Mouse (Mus musculus) spleen, embryonic (tissue): ENCODE measurements around the gene Kirrel2.
"Not testable (repeated sequence)": the region's sequence is repeated elsewhere in the genome, so short reads cannot be mapped to it uniquely, and the experiment has no call there.

ENCODE experiments used
- CTCF ChIA-PET: fragments of 350-600 bp; sonication (Branson Sonifier 250); formaldehyde crosslinking; loops from one replicate; lab custom pipeline; 2022; lab: Charles Lee

The Kirrel2 gene

GRCm38 (mm10) chr7:30457629-30458330, at the start of gene Kirrel2, which contains the start of gene Nphs1:
TSS of gene Kirrel2 (minus strand) at chr7:30457690.
TSS of gene Nphs1 (plus strand) at chr7:30458315.
- CTCF ChIA-PET: no interaction called here

DNA sequence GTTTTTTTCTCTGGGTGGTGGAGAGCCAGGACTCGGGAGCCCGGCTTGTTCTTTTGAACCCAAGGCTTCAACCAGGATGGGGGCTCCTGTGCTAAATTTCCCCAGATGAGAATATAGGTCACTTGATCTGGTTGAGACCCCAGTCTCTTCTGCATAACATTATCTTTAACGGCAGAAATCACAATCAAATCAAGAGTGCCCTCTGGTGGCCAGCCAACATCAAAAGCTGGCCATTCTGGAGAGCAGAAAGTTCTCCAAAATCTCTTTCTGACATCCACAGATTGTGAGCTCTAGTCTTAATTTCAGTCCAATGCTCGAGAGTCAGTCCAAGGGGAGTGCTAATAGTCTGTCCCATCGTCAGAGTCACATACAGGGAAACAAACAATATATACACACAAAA, 43.7 kb upstream of the Kirrel2 start:
- CTCF ChIA-PET: not testable (repeated sequence)

GRCm38 (mm10) chr7:30495506-30496042, 38.1 kb upstream of the Kirrel2 start:
- CTCF ChIA-PET: not testable (repeated sequence)

GRCm38 (mm10) chr7:30493401-30493931, 36.0 kb upstream of the Kirrel2 start, which contains the start of gene Prodh2:
TSS of gene Prodh2 (plus strand) at chr7:30493622.
- CTCF ChIA-PET: no interaction called here

DNA sequence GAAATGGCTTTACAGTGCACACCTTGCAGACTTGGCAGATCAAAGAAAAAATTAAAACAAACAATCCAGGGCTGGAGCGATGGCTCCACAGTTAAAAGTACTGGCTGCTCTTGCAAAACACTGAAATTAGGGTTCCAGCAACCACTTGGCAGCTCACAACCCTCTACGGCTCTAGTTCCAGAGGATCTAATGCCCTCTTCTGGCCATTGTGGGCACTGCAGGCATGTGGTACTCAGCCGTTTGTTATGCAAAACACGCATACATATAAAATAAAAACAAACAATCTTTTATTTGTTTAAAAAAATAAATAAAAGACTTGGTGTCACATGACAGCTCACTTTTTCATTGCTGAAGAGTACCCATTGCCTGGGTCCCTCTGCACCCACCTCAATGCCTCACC, 35.3 kb upstream of the Kirrel2 start:
- CTCF ChIA-PET: interaction anchor here (0.5 to 0.6 kb wide), 2 partner anchors 44 to 160 kb away, joined by 3 to 4 read pairs; no protein-coding TSS in a partner anchor

DNA sequence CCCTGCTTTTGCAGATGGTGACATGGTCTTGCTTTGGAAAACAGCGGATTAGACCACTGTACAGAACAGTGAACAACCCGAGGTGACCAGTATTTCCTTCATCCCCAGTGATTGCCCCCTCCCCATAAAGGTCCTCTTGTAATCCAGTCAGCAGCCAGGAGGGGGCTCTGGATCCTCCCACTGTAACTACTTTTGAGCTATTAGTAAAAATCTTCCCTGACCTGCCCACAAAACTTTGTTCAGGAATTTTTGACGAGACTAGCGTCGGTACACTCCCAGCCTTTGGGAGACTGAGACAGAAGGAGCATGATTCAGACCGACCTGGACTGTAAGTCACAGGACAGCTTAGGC, 33.4 kb upstream of the Kirrel2 start:
- CTCF ChIA-PET: no interaction called here

GRCm38 (mm10) chr7:30490251-30490956, 32.9 kb upstream of the Kirrel2 start:
- CTCF ChIA-PET: no interaction called here

GRCm38 (mm10) chr7:30484250-30484649, 26.8 kb upstream of the Kirrel2 start:
- CTCF ChIA-PET: no interaction called here

DNA sequence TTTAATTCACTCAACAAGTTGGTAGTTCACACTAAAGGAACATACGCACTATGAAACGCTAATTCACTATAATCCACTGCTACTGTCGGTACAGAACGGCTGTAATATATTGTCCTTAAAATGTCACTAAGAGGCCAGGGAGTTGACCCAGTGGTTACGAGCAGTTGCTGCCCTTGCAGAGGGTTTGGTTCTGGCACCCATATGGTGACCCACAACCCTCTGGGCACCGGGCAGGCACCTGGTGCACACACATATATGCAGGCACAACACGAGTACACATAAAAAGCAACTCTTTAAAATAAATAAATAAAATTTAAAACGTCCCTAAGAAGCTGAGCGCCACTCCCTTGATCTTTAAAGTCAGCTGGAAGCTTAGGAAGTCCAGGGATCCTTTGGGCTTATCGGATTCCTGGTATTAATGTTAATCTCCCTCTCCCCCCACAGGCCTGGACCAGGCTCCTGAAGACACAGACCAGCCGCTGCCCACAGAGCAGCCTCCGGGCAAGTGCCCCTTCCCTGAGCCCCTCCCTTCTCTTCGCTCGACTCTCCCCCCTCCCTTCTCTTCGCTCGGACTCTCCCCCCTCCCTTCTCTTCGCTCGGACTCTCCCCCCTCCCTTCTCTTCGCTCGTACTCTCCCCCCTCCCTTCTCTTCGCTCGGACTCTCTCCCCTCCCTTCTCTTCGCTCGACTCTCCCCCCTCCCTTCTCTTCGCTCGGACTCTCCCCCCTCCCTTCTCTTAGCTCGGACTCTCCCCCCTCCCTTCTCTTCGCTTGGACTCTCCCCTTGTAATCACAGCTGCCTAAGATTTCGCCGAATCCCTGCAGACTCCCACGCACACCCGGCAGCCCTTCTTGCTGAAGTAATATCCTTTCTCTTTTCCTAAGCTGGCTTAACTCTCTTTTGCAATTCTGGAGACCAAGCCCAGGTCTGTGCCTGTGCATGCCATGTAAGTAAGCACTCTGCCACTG, 20.2 kb upstream of the Kirrel2 start:
- CTCF ChIA-PET: no interaction called here

DNA sequence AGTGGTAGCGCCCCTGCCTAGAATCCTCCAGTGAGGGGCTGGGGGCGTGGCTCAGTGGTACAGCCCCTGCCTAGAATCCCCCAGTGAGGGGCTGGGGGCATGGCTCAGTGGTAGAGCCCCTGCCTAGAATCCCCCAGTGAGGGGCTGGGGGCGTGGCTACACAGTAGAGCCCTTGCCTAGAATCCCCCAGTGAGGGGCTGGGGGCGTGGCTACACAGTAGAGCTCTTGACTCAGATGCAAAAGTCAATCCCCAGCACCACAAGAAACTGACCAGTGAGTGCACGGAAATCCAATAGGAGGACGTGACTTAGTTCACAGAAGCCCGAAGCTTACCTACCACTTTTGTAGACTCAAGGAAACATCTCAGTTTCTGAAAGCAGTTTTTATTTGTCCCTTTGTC, 18.6 kb upstream of the Kirrel2 start:
- CTCF ChIA-PET: not testable (repeated sequence)

GRCm38 (mm10) chr7:30474999-30475398, 17.5 kb upstream of the Kirrel2 start:
- CTCF ChIA-PET: no interaction called here

- CTCF ChIA-PET: no interaction called here
Observed at GRCm38 (mm10) chr7:30472411-30472810, 14.9 kb upstream of the Kirrel2 start.

DNA sequence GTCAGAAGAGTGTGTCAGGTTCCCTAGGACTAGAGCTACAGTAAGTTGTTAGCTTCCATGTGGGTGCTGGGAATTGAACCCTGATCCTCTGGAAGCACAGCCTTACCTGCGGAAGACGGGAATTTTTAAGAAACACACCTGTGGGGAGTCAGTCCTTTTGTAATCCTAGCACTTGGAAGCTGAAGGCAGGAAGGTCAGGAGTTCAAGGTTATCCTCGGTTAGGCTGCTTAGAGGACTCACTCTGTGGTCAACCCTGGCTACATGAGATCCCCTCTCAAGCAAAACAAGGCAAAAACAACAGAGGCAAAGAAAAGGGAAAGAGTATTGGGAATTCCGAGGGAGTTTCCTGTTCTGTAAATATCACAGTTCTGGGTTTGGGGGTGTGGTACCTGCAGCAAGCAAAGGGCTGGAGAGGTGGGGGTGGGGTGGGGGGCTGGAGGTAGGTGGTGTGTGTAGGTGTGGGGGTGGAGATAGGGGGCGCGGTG, 7.4 kb upstream of the Kirrel2 start:
- CTCF ChIA-PET: no interaction called here

DNA sequence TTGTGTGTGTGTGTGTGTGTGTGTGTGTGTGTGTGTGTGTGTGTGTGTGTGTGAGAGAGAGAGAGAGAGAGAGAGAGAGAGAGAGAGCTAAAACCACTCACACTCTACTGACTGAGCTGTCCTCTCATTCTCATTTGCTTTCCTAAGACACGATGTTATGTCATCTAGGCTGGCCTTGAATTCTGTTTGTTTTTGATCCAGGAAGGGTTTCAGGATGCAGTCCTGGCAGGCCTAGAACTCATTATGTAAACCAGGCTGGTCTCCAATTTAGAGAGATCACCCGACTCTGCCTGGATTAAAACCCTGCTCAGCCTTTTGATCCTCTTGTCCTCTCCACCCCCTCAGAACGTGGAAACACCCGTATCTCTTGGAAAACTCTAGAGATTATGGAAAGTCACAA, 6.5 kb upstream of the Kirrel2 start:
- CTCF ChIA-PET: no interaction called here

GRCm38 (mm10) chr7:30463568-30463967, 6.1 kb upstream of the Kirrel2 start:
- CTCF ChIA-PET: no interaction called here

DNA sequence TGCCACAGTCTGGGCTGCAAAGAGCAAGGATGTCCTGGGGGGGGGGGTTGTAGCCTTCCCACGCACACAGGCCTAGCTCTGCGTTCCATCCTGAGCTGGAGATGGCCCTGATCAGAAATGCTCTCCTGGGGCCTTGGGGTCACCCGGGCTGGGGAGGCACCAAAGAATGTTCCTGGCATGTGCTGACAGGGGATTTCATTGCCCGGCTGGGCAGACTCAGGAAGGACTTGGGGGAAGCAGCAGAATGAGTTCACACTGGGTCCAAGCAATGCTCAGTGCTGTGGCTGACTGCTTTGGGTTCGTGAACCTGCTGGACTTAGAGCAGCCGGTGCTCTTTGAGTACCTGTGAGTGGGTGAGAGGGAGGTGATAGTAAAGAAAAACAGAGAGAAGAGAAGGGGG, 2.0 kb upstream of the Kirrel2 start:
- CTCF ChIA-PET: no interaction called here

GRCm38 (mm10) chr7:30456911-30457628, 420 bp downstream of the Kirrel2 start:
- CTCF ChIA-PET: no interaction called here

GRCm38 (mm10) chr7:30456487-30456886, 1.0 kb downstream of the Kirrel2 start:
- CTCF ChIA-PET: interaction anchor here (0.7 kb wide), 1 partner anchor 19 kb away, joined by 6 read pairs; no protein-coding TSS in a partner anchor

- CTCF ChIA-PET: interaction anchor here (0.5 kb wide), 1 partner anchor 78 kb away, joined by 4 read pairs; no protein-coding TSS in a partner anchor
Observed at GRCm38 (mm10) chr7:30454259-30454658, 3.2 kb downstream of the Kirrel2 start.

DNA sequence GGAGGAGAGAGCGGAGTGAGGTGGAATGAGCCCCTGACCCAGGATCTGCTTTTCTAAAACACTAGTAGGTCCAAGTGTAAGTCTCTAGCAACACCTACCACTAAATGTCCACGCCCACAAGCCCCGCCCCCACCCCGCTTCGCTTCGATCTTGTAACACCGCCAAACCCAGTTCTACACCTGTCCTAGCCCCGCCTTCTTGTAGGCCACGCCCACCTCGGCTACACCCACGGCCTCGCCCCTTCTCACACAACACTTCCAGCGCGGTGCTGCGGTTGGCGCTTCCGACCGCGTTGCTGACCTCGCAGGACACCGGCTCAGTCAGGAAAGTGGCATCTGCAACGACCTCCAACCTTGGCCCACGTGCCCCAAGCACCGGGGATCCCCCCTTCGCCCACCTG, 3.7 kb downstream of the Kirrel2 start:
- CTCF ChIA-PET: interaction anchor here (0.5 kb wide), 1 partner anchor 78 kb away, joined by 4 read pairs; no protein-coding TSS in a partner anchor
